Mouse (Mus musculus) frontal cortex, postnatal 14 days (tissue): ENCODE results near the gene Rab6b.

ENCODE experiments used
- DNase-seq, 2 experiments: peaks; one replicate each; pipeline ENCODE4 v3.0.0; 2022; ENCODE audit warnings: low spot score in 2 of 2

Rab6b gene

GRCm38 (mm10) chr9:103205786-103206185 is 94.2 kb downstream of the Rab6b start:
- DNase-seq = no peak

DNA sequence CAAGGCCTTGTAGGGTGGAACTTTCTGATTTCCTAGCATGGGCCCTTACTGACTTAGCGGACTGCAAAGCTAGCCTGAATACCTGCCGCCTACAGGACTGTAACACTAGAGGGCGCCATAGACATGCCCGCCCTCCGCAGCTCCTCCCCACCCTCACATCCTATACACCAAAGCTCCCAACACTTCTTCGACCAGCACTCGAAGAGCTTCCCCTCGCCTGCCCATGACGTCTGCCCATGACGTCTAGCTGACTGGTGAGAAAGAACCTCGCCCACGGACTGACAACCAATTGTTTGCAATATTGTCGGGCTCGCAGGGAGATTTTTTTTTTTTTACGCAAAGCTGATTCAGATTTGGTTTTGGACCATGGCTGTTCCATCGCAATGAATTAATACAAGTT is 96.3 kb downstream of the Rab6b start:
- DNase-seq = peak in 1 of 2 experiments; percentile 39

DNA sequence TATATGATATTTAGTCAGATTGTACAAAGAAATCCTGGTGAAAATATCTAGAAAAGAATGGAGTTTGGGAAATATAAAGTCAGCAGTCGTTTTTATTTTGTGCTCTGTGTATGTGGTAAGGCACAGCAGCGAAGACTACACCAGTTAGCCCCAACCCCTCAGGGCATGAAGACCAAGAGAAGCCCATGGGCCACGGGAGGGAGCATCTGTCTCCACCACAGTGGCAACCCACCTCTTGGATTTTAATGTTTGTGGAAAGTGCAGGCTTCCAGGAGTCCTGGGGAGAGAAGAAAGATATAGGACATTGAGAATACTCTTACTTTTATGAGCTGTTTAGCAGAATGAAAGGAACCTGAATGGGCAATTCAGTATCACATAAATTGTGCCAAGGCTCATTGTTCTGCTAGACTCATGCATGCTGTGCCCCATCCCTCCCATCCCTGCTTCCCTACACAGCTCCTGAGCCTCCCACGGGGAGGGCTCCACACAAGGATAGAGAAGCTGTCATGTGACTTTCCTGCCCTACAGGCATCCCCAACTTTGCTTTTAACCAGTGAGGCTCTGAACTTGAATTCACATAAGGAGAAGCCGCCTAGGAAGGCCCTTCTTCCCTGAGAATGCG is 97.3 kb downstream of the Rab6b start:
- no peak for DNase-seq

GRCm38 (mm10) chr9:103212654-103213420 is 101.2 kb downstream of the Rab6b start:
- DNase-seq = no peak

DNA sequence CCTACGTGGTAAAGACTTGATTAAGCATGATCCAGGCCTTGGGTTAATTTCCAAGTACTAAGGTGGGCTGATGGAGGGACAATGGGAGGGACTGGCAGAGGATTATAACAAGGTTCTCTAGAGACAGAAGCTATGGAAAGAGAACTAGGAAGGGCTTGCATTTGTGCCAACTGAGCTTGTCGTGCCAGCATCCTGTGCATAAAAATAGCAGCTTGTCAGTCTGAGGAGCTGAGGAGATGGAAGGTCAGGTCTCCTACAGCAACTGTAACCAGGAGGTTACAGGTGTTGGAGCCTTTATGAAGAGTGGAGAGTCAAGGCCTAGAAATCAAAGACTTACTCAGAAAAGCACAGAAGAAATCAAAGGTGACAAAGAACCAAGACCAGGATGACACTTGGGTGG is 102.0 kb downstream of the Rab6b start:
- DNase-seq = no peak

DNA sequence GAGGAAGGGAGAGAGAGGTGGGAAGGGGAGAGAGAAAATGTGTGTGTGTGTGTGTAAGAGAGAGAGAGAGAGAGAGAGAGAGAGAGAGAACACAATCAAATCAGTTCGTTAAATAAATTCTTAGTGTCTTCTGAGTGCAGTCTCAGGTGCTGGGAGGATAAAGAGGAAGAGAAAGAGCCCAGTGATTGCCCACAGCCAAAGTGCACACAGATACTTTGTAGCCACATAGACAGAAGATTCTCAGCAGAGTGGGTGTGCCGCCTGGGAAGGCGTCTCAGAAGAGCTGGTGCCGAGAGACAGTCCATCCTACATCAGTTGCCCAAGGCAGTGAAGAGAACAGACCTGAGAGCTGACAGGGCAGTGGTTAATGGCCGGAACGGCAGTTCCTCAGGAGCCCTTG is 102.7 kb downstream of the Rab6b start:
- DNase-seq = no peak

DNA sequence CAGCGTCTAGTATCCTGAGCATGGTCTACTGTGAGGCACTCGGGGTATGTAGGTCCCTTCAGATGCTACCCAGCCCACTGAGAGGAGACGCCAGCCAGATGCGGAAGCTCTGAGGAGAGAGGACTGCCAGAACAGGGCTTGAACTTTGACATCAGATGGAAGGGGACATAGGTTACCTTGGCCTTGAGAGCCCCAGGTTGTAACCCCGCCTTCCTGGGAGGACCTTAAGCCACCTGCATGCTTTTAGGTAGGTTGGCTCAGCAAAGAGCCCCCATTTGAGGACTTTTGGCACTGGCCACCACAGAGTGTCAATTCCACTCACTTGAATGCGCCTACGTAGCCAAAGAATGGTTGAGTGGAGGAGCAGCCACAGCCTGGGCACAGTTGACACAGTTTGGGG is 113.1 kb downstream of the Rab6b start:
- DNase-seq = no peak

GRCm38 (mm10) chr9:103225464-103225863 is 113.9 kb downstream of the Rab6b start:
- no peak for DNase-seq

GRCm38 (mm10) chr9:103226806-103227205 is 115.2 kb downstream of the Rab6b start:
- no peak for DNase-seq

GRCm38 (mm10) chr9:103227760-103228159 is 116.2 kb downstream of the Rab6b start:
- DNase-seq = no peak

GRCm38 (mm10) chr9:103228370-103229003 is 116.9 kb downstream of the Rab6b start:
- DNase-seq = no peak

DNA sequence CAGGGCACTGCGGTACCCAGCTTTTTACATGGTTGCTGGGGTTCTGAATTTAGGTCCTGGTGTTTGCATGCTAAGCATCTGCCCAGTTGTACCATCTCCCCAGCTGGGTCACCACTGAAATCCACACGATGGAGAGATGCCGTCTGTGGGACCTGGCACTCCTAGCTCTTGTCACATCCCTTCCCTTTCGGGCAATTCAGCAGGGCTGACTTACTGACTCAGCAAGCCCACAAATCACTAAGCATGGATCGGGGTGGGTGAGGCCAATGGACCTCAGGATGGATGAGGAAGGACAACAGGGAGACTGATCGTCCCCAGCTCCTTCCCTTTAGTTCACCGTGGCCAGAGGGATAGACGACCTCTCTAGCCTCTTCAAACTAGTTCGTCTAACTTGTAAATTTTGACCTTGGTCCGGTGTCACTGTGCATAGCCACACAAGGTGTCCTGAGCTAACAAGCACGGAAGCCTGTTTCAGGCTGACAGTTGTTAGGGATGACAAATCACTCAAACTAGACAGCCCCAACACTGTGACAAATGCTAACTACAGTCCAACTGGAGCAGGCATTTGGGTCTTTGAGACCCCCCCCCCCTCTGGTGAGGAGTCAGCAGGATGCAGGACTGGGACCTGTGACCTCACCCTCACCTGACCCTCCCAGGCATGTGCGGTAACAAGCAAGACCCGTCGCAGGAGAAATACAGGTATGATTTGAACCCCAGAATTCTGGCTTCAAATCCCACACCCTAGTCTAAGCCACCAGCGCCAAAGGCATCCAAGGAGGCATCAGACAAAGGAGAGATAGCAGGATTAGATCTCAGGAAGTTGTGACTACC is 117.7 kb downstream of the Rab6b start:
- no peak for DNase-seq

GRCm38 (mm10) chr9:103230151-103230951 is 118.8 kb downstream of the Rab6b start, which contains the start of the genes Gm20425 and Trf:
Gene Gm20425, minus strand, starts transcription at chr9:103230307.
Gene Trf, minus strand, starts transcription at chr9:103230444.
- peak in 1 of 2 experiments; percentile 37 for DNase-seq

DNA sequence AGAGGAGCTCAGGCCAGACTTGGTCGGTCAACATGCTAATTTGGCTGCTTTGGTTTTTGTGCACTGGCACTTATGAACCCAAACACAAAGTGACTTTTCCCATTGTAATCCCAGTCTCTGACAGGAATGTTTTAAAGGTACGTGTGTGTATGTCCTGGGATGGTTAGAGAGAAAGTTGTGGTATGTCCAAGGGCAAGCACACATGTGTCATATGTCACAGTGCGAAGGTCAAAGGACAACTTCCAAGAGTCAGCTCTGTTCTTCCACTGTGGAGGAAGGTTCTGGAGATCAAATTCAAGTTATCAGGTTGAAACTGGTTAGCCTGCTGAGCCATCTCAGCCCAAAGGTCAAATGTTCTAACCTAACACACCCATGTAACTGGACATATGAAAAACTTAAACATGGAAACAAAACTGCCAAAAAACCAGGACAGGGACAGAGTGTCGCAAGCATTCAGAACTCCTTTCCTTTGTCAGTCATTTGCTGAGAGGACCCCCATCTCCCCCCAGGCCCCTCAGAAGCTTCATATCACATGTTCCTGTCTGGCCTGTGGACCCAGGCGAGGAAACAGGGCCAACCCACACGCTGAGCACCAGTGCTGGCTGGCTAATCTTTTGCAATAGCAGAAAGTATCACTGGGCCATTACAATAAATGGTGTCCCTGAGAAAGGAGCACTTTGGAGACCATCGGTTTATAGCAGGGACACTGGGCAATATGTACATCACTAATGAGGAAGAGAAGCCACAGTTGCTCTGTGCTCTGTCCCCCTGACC is 120.8 kb downstream of the Rab6b start:
- DNase-seq = no peak

DNA sequence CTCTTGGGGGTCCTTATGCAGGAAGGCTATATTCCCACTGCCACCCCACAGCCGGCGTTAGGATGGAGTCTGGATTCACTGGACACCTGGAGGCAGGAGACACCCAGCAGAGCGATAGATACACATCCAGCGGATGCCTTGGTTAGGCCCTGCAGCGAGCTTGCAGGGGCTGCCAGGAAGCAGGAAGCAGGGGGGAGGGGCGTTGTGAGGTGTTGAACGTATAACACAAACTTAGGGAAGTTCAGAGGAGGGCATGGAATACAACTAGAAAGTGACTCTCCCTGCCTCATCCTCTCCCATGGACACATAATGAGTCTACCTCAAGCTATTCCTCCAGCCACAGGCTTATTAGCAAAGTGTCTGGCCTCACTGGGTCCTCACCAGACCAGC is 121.4 kb downstream of the Rab6b start:
- DNase-seq = no peak

DNA sequence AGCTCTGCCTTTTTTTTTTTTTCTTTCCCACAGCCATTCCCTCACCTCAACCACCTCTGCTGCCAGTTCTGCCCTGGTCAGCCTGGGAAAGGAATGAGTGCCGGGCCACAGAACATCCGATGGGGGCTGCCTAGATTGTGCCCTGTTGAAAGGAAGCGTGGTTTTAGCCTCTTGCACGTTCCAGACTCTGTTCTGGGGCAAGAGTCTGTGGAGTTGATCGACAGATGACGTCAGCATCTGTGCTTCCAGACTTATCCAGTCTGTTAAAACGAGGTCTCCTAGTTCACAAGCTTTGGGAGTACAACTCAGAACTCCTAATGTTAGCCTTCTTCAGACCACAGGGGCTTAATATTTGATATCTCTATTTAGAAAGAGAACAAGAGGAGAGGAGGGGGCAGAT is 122.5 kb downstream of the Rab6b start:
- no peak for DNase-seq

DNA sequence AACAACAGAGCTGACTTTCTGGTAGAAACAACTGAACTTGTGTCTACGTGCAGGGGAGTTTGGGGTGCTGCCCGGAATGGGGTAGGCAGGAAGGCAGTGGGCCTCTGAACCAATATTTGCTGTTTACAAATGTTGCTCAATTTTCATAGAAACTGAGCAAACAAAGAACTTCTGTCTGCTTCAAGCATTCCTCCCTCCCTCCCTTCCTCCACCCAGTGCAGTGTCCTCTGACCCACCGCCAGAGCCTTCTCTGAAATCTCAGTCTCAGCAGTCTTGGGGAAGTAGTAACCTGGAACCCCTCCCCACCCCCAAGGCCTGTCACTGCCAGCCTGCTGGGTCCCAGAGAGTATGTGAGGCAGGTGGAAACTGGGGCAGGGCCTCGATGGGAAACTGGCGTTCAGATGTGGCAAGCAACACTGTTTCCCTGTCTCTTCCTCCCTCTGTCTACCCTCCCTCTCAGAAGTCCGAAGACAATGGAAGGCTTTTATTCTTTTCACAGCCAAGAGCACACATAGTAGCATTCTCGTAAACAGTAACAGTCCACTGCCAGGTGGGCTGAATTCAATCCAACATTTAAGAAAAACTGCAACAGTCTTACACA is 123.1 kb downstream of the Rab6b start:
- DNase-seq = no peak
